Mouse (Mus musculus): Measurements from ENCODE around the gene Uroc1. TPM values are rescaled to one million over a fixed set of nuclear protein-coding genes. Genes with fewer than 3 reads are reported as not detected.

Gene Uroc1
- total RNA-seq, 2 experiments from 2014 or later = not detected

- Histone ChIP-seq H3K4me3 (no peak overlapping the region), H3K27ac (no peak overlapping the region)
- intact Hi-C loops (cut with DNase I) = no loop called here
- TF ChIP-seq CTCF (IDR thresholded peaks at IDR 0.05) = no peak
- no peak for DNase-seq (ENCODE audit: extremely low spot score in 1 of 2, low spot score in 2 of 2)
Measured at GRCm38 (mm10) chr6:90397291-90397690, 64.2 kb downstream of the Uroc1 start.

DNA sequence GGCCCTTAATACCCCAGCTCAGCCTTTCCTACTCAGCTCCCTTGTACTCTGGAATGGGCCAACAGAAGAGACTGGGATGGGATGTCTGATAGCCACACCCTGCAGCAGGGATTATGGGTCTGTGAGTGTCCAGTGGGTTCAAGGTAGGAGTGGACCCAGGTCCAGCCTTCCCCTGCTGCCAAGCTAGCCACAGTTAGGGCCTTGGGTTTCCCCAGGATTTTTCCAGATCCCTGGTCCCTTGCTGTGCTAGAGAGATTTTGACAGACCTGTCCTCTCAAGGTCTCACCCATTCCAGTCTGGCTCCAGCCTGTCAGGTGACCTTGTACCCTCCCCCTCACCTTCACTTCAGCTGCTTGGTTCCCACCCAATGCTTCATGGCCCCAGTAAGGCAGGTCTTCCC lies 75.5 kb downstream of the Uroc1 start:
- no peak for TF ChIP-seq CTCF (IDR thresholded peaks at IDR 0.05)
- H3K27ac ChIP-seq = no peak overlapping the region
- DNase-seq (ENCODE audit: extremely low spot score in 1 of 2, low spot score in 2 of 2) = no peak
- intact Hi-C loops (cut with DNase I) = no loop called here
- H3K4me3 ChIP-seq = no peak overlapping the region

DNA sequence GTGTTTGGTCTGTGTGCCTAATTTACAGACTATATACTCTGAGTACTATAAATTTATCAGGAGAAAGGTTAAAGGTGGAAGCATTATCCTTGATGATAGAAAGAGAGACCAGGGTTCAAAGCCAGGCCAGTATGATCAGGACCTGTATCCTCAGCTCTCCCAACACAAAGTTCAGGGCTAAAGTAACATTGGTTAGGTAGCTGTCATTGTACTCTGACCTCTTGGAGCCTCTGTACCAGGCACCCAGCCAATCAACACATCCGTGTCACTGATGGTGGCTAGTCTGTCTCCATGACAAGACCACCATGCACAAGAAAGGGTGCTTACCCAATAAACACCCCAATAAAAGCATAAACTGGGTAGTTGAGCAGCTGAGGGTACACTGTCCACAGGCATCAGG lies 77.9 kb downstream of the Uroc1 start:
- intact Hi-C loops (cut with DNase I) = no loop called here

DNA sequence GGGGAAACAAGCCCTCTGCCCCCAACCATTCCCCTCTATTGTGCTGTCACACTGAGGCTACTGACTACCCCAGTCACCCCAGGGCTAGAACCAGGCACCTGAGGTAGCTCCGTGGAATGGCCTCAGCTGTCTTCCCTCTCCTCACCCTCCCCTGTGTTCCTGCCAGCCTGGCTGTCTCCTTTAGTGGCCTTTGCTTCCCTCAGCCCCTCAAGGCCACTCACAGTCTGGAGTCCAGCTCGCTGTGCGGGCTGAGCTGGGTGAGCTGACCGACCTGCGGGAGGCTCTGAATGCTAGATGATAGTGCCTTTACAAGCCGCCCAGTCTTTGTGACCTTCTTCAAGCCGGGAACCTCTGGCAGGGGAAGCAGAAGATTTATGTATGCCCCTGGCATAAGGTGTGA lies 78.8 kb downstream of the Uroc1 start:
- TF ChIP-seq CTCF (IDR thresholded peaks at IDR 0.05) = no peak
- Histone ChIP-seq H3K27ac (no peak overlapping the region), H3K4me3 (no peak overlapping the region)
- no peak for DNase-seq (ENCODE audit: extremely low spot score in 1 of 2, low spot score in 2 of 2)
- intact Hi-C loops (cut with DNase I) = no loop called here

More for the DNA sequence above, 77.9 kb downstream of the Uroc1 start:
- Histone ChIP-seq H3K27ac (no peak overlapping the region), H3K4me3 (no peak overlapping the region)
- no peak for TF ChIP-seq CTCF (IDR thresholded peaks at IDR 0.05)
- no peak for DNase-seq (ENCODE audit: extremely low spot score in 1 of 2, low spot score in 2 of 2)

Other genes starting within 250 kb of the Uroc1 start
- gene Vmn1r50, start 231.9 kb upstream of the Uroc1 start, total RNA-seq (2021) = not detected
- not detected for gene Vmn1r51, start 210.7 kb upstream of the Uroc1 start, total RNA-seq (2021)
- gene Vmn1r52, start 158.5 kb upstream of the Uroc1 start, total RNA-seq (2021) = not detected
- not detected for gene V1ra8, start 130.5 kb upstream of the Uroc1 start, total RNA-seq (2021)
- not detected for gene Vmn1r53, start 108.8 kb upstream of the Uroc1 start, total RNA-seq (2021)
- not detected for gene Vmn1r54, start 87.0 kb upstream of the Uroc1 start, total RNA-seq (2021)
- gene BC048671, start 32.1 kb upstream of the Uroc1 start, total RNA-seq (2021) = not detected
- gene Chst13, start 8.1 kb upstream of the Uroc1 start, total RNA-seq (2021) = not detected
- 10 to 100 TPM; 31.0 to 31.7 TPM for gene Zxdc, start 36.2 kb downstream of the Uroc1 start, total RNA-seq (2021)
- gene Cfap100, start 95.5 kb downstream of the Uroc1 start, total RNA-seq (2021) = 1 to 10 TPM; 4.5 to 6.5 TPM
- gene Klf15, start 129.3 kb downstream of the Uroc1 start, total RNA-seq (2021) = 10 to 100 TPM; 29.0 to 34.4 TPM
- gene Aldh1l1, start 153.1 kb downstream of the Uroc1 start, total RNA-seq (2021) = 10 to 100 TPM; 62.6 to 66.0 TPM